Mouse (Mus musculus) right cerebral cortex, postnatal 4 days (tissue): ENCODE measurements around the gene Lypd4.
"Not testable (repeated sequence)": the region's sequence is repeated elsewhere in the genome, so short reads cannot be mapped to it uniquely, and the experiment has no call there.

ENCODE experiments used
- DNase-seq: peaks from one replicate; pipeline ENCODE4 v3.0.0-alpha.2; 2022

The Lypd4 gene

GRCm38 (mm10) chr7:24887096-24887495 is 17.4 kb upstream of the Lypd4 start:
- no peak for DNase-seq

DNA sequence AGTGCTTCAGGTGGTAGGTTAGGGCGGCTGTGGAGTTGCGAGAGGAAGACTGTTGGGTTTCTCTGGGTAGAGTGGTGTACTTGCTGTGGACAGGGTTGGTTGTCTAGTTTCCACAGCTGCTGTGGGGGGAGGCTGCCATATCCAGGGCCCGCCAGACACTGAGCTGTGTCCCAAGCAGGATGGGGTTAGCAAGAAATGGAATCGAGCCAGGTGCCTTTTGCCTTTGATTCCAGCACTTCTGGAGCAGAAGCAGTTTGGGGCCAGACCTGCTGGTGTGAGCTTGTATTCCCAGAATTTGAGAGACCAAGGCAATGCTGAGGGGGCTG is 16.5 kb upstream of the Lypd4 start:
- no peak for DNase-seq

DNA sequence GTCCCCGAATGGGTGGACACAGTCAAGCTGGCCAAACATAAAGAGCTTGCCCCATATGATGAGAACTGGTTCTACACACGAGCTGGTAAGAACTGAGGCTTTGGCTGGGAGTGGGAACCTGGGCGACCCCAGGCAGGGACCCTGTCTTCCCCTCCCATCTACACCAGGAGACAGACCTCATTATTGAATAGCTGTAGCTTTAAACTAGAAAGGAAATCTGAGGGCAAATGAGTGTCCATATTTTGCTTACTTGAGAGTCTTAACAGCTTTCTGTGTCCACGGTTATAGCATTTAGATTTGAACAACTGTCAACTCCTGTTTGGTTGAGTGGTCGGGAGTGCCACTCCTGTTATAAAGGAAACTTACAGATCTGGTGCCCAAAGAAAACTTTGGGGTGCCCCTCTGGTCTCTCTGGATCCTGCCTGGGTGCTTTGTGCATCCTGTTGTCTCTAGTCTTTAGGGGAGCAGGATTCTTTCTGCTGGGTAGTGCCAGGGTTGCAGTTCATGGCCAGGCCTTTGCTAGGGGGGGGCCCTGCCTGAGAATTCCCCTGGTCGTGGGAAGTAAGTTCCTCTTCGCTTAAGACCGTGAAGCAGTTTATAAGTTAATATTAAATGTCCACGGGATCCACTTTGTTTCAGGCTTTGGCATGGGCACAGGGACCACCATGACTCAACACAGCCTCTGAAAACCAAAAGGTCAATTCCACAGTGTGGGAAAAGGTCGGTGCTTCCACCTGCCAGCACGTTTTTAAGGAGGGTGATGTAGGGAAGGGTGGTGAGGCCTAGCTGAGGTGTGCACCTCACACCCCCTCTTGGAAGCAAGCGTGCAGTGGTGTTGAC is 15.9 kb upstream of the Lypd4 start:
- no peak for DNase-seq

GRCm38 (mm10) chr7:24884693-24885291 is 15.1 kb upstream of the Lypd4 start:
- DNase-seq: no peak

GRCm38 (mm10) chr7:24883896-24884692 is 14.4 kb upstream of the Lypd4 start, which contains the start of gene Rps19:
TSS of gene Rps19 (plus strand) at chr7:24884371.
- DNase-seq: peak; percentile 98

GRCm38 (mm10) chr7:24882416-24883199 is 12.9 kb upstream of the Lypd4 start:
- no peak for DNase-seq

DNA sequence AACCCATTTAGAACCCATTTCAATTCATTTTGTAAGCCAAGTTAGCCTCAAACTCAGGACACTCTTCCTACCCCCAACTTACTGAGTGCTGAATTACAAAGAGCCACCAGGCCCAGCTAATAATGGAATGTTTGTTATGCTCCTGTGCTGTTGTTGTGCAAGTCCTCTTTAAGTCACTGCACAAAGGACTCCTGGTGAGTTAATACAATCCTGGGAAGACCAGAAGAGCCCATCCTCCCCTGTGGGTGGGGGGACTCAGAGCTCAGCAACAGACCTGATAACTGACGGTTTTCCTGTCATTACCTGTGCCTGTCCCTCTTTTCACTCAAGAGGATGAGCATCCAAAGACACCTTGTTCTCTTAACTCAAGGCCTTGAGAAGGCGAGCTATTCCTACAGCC is 9.9 kb upstream of the Lypd4 start:
- no peak for DNase-seq

GRCm38 (mm10) chr7:24877588-24877987 is 7.8 kb upstream of the Lypd4 start:
- DNase-seq: no peak

DNA sequence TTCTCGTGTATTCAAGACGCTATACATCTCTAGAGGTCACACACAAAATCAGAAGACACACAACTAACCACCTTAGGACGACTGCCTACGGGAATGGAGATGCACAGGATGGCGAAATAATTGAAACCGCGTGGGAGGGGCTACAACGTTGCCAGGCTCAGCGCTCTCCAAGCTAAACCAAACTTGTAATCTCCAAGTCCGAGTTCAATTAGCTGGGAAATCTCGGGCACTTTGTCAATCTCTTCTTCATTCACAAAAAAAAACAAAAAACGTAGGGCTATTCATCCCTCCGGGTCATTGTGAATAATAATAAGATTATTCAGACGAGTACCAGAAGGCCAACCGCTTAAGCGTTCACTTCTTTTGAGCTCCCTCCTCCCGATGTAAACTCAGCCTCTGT is 661 bp downstream of the Lypd4 start:
- DNase-seq: no peak

DNA sequence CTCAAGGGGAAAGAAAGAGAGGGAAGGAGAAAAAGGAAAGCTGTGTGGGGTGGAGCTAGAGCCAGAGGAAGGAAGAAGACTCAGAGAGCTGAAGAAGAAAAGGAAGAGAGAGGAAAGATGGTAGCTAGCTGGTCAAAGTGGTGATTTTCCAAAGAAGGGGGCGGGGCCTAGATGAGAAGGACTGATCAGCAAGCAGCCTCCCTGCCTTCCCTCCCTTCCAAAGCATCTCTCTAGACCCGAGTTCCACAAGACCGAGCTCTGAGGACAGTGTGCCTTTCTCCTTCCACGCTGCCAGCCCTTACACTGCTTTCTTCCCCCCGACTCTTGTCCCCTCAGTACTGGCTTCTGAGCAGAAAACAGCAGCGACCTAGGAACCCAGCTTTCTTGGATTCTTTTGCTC is 5.6 kb downstream of the Lypd4 start:
- DNase-seq: no peak

DNA sequence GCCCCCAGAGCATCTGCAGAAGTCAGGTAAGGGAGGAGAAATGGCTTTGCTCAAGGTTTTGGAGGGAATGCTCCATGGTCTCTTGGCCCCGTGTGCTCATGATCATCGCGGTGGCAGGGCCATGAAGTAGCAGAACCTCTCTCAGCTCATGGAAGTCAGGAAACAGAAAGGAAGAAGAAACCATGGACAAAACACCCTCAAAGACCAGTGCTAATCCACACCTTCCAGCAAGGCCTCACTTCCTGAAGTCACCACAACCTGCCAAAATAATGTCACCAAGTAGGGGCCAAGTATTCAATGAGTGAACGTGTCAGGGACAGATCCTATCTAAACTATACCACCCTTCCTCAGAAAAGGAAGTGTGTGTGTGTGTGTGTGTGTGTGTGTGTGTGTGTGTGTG is 6.9 kb downstream of the Lypd4 start:
- no peak for DNase-seq

DNA sequence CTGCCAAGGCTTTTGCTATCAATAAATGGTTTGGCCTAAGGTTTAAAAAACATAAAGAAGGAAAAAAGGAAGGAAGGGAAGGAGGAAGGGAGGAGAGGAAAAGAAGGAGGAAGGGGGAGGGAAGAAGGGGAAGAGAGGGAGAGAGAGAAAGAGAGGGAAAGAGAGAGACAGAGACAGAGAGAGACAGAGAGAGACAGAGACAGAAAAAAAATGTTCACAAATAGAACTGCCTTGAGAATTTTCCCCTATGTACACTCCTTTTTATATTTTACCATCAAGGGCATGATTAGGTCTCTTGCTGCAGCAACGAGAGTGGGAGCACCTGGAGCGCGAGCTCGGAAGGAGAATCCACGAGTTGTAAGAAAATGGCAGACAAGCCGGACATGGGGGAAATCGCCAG is 7.8 kb downstream of the Lypd4 start, which contains the start of gene Gm9844:
TSS of gene Gm9844 (plus strand) at position 301 of the 400 bp plus-strand sequence.
- no peak for DNase-seq

DNA sequence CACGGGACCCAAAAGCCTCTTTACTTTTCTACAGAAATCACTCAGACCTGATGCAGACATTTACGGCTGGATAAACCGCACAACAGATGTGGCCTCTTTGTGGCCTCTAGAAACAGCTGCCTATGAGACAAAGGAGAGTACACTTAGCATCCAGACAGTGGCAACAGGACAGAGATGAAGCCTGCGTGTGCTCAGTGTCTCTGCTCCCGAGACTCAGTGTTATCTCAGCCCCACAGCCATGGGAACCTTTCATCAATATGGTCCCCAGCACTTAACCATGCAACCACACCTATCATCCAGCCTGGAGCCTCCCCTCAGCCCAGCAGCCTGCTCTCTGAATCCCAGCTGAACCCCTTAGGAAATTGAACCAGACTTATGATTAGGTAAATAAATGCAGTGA is 10.5 kb downstream of the Lypd4 start:
- no peak for DNase-seq

GRCm38 (mm10) chr7:24856460-24857120 is 13.2 kb downstream of the Lypd4 start:
- DNase-seq: no peak

DNA sequence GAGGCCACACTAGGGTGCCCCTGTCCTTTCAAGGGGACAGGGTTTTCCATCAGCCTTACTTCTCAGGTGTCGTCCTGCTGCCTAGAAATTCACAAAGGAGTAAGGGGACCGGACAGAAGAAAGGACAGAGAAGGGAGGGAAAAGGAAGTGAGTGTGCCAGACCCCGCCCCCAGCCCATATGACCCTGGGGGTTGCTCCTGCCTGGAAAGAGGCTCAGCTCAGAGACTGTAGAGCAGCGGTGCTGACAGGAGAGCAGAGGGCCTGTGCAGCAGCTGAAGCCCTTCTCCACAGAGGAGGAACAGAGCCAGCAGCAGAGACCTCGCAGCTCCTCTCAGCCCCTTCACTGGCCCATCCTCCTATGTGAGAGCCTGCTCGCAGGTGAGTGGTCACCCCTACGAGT is 16.0 kb downstream of the Lypd4 start:
- DNase-seq: no peak

DNA sequence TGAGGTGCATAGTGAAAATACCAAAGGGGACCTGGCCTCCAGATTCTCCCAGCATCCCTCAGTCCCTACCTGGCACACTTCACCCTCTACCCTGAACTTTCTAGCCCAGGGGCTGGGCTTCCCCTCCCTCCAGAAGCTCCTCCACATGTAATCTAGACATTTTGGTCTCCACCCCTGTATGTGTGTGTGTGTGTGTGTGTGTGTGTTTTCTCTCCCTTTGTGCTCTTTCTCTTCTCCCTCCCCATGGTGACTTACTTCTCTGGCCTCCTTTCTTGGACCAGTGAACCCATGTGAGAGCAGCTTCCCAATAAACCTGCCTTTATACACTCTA is 16.5 kb downstream of the Lypd4 start:
- no peak for DNase-seq

- no peak for DNase-seq
These were observed 17.0 kb downstream of the Lypd4 start for GRCm38 (mm10) chr7:24852557-24853232.

- DNase-seq: no peak
These were observed 18.0 kb downstream of the Lypd4 start for GRCm38 (mm10) chr7:24851596-24852325.

DNA sequence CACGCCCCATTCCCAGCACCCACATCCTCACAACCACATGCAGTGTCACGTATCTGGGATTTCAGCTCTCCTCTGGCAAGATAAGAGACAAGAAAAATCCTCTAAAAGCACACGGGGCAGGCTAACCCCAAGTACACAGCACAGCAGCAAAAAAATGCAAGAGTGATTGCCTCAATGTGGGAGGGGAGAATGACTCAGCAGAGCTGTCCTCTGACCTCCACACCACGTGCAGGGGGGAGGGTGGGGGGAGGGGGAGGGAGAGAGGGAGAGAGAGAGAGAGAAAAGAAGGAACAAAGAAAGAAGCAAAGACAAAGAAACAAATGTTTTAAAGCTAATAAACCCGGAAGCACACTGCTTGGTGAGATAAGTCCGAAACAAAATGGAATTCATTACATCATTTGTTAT is 18.8 kb downstream of the Lypd4 start:
- DNase-seq: no peak

DNA sequence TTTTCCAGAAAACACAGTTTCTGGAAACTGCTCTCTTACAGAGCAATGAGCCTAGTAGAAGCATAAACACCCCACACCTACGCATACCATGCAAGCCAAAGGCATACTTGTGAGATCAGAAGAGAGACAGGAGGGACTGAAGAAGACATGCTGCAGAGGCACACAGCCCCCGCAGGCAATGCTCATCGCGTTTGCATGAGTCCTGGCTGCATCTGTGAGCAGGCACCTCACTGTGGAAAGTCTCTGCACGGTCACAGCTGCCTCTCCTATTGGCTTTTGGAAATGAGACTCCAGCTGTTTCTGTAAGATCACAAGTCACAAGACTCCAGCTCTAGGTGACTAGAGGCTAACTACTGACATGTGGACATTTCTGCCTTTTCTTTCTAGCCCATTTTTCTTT is 19.6 kb downstream of the Lypd4 start:
- DNase-seq: no peak

DNA sequence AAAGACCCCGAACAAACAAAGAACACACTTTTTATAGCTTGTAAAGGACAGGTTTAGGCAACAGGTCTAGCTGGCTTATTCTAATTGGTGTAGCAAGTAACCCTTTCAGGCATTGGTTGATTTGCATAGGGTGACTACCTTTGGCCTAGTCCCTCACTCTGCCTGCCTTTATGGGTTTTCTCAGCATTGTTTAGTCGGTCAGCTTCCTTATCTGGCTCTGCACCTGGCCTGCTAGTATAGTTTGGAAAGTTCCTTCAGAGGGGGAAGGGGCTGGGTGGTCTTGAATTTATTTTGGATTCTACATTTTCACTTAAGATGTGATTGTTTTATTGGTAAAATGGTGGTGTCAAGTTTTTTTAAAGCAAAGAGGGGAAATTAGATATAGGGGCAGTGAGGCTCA is 23.2 kb downstream of the Lypd4 start:
- not testable (repeated sequence) for DNase-seq
